Mouse (Mus musculus) embryo, embryonic 11.5 days (tissue): ENCODE measurements at regions not wholly inside any gene's neighbourhood (a gene's known extent, or its start where the extent isn't known, plus 50 kb on each side); places are given as distances from the start of the nearest gene placed in this dataset.

ENCODE experiments used
- DNase-seq: peaks from one replicate; pipeline ENCODE4 v3.0.0-alpha.2; 2012; ENCODE audit warnings: low read depth, low spot score

DNA sequence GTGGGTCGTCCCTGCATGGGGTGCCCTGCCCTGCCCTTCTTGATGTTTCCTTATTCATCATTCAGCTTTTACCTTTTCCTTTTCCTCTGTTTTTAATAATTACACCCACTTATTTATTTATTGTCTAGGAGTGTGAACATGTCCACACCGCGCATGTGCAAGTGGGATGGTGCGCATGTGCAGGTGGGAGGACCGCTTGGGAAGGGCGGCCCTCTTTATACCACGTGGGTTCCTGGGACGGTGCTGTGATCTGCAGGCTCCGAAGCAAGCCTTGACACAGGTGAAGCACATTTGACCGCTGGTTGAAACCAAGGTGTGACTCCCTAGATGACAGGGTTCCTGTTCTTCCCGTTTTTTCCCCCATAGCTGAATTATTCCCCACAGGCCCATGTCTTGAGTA is 60.0 kb downstream of the Syf2 start:
- DNase-seq = no peak

DNA sequence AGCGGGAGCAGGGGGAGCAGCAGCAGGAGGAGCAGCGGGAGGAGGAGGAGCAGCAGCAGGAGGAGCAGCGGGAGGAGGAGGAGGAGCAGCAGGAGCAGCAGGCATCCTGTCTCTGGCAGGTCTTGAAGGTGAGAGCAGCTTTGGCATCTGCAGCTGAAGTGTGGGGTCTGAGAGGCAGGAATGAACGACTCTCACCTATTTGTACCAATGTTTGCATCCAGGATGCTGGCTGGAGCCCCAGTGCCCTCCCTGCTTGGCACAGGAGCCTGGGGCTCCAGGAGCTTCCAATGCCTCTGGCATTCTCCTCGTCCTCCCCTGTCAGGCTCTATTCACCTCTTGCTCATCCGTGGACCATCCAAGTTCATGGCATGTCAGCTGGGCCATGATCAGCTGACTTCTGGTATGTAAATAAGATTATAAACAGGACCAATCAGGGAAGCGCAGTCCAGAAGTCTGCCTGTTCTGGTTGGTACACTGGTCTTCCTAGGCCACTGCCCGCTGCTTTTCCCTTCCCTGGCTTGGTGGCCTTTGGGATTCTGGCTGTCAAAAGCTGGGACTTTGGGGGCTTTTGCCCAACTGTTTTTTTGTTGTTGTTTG is 62.9 kb downstream of the Syf2 start:
- DNase-seq = no peak

DNA sequence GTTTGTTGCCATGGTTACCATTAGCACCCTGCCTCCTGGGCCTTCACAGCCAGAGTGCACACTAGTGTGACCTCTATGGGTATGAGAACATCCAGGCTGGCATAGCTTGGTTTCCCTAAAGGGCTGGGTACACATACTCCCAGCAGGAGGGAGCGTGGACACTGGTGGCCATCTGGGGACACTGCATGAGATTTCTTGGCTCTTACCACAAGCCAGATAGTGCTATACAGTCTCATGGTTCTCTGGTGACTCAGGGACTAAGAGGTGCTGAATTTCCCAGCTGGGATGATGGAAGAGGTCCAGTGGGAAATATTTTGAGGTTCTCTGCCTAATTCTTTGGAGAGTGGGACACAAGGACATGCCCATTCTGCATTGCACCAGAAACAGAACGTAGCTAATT is 63.5 kb downstream of the Syf2 start:
- no peak for DNase-seq

DNA sequence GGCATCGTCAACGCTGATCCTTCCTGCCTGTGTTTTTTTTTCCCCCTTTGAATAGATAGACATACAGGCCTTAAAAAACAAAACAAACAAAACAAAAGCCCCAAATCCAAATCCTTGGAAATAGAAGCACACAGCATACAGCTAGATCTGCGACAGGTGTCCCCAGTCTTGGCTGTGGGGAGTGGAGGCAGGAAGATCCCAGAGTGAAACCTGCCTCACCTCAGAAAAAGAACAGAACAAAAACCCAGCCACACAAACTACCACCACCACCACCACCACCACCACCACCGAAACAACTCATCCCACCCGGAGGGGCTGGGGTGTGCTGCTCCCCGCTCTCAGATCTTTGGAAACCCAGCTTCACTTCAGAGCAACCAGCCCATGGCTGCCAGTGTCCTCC is 64.0 kb downstream of the Syf2 start:
- no peak for DNase-seq

DNA sequence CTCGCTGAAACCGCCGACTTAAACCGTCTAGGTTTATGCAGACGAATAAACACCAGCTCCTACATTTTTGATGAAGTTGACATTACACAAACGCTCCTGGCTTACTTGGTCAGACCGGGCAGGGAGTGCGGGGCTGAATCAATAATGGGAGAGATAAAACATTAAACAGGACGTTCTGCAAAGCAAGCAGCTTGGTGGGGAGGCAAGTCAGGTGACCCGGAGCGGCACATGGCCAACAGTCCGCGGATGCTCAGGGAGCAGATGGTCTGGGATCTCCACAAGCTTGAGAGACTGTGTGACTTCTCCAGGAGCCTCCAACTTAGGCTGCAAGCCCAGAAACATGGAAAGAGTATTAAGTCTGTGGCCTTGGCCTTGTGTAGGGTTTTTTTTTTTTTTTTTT is 64.4 kb downstream of the Syf2 start:
- DNase-seq = no peak

DNA sequence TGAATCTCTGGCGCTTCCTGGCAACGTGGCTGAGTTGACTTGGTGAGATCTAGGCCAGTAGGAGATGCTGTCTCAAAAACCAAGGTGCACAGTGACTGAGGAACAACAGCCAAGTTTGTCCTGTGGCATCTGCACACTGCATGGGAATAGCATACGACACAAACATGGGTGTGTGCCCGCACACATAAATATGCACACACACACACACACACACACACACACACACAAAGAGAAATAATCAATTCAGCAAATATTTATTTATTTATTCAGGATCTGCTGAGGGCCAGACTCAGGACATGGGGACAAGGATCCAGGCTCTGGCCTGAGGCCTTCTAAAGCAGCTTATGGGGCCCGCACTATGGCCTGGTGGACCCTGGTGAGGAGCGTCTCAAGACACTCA is 65.4 kb downstream of the Syf2 start:
- DNase-seq = no peak

DNA sequence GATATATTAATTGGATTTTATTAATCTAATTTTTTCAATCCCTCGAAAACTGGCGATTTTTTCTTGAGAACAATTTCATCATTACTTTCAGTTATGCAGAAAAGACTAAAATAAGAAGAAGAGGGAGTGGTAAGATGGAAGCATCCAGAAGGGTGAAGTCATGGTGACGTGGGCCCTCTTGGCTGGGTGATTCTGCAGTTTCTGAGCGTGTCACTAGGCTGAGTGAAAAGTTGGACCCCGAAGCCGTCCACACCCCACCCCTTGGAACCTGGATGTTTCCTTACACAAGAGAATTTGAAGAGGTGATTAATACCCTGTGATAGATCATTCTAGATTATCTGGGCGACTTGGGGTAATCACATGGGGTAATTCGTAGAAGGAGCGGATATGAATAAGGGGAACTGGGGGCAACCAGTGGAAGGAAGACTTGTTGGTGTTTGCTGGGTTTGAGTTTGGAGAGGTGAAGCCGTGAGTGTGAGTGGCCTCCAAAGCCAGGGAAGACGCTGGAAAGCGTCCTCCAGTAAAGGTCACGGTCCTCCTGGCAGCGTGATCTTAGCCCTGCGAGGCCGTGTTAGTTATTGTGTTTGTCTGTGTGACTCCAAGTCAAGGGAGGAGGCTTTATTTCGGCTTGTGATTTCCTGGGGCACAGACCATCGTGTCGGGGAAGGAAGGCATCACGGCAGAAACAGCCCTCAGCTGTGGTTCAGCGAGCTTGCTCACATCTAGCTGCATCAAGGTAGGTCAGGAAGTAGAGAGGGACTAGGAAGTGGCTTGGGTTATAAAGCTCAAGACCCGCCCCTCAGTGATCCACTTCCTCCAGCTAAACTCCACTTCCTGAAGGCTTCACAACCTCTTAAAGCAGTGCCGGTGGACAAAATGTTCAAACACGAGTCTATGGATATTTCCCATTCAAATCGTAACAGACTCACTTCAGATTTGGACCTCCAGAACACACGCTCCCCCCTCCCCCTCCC is 67.0 kb downstream of the Syf2 start:
- DNase-seq = no peak

DNA sequence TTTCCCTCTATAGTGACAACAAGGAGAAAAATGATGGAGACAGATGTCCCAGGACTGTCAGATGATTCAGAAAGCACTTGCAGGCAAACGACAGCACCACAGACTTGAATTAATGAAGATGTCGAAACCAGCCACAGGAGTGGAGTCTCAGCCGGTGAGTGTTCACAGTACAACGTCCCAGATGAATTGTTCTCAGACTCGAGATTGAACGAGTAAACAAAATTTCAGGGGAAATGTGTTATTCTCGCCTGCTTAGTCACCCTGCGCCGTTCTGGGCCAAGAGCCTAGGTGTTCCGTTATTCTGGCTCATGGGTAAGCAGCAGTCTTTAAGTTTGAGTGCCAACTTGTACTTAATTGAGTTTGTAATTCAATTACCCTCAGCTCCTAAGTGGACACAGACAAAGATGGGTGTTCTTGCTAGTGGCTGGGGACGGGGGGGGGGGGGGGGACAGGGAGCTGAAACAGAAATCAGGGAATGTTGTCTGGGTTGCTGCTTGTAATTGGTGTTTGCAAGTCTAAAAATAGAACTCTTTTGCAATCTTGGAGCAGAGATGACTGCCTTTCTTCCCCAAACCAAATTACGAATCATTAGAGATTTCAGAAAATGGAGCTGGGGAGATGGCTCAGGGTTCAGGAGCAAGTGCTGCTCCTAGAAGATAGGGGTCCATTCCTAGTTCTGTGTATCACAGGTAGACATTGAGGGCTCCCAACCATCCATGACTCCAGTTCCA is 68.4 kb downstream of the Syf2 start:
- no peak for DNase-seq

DNA sequence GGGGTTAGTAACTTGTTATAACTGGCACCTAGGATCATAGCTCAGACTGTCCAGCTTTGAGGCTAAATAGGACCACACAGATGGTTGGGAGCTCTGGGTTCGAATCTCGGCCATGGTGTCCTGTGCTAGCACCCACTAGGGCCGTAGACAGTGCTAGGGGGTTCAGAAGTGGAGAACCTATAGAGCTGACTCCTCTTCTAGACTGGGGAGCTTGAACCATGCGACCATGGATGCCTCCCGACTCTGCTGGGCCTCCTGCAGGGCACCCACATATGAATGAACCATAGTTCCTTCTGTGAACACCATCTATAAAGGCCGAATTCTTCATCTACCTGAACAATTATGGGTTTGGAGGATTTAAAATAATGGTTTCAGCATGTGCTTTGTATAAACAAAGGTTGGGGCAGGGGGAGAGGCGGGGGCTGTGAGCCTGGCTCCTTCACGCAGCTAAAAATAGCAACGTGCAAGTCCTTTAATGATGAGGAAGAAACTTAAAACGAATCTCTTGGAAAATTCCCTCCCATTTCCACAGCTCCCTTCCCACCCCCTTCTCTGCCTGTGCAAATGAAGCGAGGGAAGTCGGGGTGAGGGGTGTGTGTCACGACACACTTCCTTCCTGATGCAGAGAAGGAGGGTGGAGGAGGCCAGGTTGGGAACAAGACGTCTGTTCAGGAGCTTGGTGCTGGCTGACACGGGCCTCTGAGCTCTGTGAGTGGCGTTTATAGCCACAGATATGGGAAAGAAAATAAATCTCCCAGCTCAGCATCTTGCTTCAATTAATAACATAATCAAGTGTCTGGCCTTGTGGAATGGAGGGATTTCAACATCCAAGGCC is 71.6 kb downstream of the Syf2 start:
- peak; percentile 24 for DNase-seq

DNA sequence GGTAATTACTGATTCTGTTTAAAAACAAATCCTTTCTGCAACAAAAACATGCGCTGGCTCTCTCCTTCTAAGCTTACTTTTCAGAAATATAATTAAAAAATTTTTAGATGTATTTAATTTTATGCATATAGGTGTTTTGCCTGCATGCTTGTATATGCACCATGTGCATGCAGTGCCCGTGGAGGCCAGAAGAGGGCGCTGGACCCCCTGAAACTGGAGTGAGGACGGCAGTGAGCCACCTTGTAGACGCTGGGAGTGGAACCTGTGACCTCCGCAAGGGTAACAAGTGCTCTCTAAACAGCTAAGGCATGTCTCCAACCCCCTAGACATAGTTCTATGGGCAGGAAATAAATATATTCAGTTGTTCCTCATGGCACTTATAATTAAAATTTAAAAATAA is 80.7 kb downstream of the Syf2 start:
- no peak for DNase-seq

DNA sequence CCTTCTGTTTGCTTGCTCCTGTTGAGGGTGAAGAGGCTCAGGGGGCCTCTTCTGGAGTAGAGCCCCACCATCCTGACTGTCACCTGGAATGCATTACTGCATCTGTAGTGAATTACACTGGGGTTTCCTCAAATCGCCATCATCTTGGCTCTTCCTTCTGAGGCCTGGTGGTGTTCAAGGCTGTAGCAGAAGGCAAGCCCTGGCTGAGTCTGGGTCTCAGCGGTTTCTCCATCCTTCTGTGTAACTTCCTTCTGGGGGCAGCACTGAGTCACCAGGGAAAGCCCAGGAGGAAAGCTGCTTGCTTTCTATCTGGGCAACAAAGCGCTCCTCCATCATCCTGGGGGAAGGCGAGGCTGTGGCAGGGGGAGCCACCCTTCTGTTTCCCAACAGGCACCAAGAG is 82.2 kb downstream of the Syf2 start:
- DNase-seq = no peak

DNA sequence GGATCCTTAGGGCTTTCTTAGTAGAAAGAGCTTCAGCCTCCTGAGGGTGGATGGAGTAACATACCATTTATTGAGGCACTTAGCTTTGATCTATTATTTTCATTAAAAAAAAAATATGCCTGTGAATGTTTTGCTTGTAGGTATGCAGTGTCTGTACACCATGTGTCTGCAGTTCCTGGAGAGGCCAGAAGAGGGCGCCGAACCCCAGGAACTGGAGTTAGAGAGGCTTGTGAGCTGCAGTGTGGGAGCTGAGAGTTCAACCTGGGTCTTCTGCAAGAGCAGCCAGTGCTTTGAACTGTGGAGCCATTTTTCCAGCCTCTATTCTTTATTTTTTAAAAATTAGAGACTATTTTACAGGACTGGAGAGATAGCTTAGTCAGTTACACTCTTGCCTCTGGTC is 83.2 kb downstream of the Syf2 start:
- DNase-seq = no peak

DNA sequence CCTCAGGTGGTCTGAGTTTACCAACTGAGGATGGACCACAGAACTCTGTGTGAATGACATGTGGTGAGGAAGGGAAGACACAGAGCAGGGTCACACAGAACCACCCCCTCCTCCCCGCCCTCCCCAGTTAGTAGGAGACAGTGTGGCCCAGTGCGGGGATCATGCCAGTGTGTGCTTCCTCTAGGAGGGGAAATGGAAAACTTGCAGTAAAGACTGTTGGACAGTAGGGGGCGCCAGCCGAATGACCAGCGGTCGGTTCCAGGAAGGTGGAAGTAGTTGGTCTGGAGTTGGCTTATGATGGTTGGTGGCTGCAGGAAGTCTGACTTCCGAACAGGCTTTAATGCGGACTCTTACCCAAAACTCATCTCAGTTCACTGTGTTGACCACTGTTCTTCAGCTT is 87.3 kb downstream of the Syf2 start:
- peak; percentile 31 for DNase-seq

DNA sequence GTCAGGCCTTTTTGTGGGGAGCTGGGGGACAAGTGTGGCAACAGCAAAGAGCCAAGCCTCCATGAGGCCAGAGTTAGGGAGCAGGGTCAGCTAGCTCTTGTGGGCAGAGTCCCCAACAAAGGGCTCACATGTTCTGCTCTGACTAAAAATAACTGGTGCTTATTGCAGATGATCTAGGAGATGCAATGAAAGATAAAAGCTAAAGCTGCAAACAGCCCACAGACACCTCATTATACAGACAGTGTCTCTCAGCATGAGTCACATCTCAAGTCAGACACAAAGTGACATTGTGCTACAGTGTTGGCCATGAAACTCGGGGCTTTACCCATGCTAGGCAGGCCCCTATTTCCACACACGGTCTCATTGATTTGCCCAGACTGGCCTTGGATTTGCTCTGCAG is 88.4 kb downstream of the Syf2 start:
- no peak for DNase-seq

DNA sequence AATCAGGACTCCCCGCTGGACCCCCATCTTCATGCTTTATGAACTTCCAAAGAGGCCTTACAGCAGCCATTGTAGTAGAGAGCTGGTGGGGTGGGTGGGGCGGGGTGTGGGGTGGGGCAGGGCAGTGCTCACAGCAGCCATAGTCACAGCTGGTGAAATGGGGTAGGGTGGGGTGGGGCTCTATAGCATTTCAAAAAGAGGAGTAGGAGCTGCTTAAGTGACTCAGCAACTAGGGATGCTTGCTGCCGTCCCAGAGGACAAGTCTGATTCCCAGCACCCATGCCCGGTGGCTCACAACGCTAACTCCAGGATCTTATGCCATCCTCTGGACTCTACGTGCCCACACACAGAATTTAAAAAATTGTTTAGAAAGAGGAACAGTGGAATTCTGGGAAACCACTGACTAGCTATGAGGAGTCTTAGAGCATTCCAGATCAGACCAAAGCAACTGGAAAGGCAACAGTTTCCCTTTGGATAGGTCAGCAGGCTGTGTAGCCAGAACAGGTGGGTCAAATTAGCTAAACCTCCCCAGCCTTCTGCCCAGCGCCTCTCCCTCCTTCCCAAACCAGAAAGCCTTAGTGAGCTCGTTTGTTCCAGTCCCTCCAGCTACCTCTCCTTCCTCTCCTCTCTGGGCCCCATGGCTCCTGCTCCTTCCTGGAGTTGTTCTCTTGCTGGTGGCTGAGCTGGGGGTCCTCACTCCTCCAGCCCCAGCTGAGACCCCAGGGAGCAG is 89.7 kb downstream of the Syf2 start:
- DNase-seq = no peak

DNA sequence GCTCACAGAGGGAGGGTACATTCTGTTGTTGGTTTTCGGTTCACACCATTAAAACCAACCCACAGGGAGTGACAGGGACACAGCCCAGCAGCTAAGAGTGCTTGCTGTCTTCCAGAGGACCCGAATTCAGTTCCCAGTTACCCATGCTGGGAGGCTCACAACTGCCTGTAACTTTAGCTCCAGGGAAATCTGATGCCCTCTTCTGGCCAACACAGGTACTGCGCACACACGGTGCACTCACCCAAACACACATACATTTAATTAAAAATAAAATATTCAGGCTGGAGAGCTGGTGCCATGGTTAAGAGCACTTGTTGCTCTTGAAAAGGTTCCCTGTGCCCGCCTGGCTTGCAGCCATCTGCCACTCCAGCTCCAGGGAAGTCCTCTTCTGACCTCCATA is 92.5 kb downstream of the Syf2 start:
- DNase-seq = no peak

DNA sequence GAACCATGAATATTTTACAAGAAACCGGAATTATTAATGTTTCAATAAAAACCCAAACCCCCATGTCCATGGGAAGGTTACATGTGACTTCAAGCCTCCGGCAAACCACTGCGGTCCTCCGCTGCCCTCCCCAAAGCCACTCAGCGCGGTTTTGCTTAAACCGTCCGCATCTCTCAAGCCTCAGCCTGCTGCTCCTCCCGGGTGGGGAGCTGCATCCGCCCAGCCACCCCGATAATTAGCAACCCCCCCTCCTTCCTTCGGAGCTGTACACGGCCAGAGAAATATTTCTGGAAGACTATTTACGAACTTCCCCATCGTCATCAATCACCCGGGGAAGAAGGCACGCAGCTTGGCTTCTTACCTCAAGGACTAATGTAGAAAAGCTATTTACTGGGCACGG is 94.7 kb upstream of the Runx3 start:
- no peak for DNase-seq

DNA sequence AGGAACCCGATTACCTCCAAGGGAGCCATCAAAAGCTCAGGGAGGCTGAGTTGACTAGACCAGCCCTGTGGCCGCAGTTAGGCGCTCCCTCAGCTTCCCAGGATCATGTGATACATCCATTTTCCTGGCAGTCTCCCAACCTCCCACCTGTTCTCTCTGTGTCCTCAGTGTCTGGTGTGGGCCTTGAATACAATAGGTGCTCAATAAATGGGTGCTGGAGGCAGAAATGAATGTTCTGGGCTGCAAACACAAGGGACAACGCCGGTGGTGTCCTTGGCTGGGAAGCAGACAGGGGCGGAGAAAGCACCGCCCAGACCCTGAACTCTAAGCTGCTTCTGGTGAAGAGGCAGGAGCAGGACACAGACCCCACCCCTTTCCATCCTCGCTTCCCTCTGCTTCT is 93.3 kb upstream of the Runx3 start:
- no peak for DNase-seq

DNA sequence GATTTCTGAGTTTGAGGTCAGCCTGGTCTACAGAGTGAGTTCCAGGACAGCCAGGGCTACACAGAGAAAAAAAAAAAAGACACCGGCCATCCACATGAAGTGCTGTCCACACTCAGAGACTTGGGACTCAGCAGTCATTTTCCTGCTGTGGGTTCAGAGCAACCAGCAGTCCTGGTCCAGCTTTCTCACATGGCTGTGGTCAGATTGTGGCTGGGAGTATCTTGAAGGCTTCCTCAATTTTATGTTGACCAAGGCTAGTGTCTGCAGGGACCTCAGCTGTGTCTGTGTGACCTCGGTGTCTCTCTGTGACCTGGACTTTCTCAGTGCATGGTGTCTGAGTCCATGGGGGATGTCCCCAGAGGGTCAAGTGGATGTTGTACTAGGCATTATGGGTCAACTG is 90.7 kb upstream of the Runx3 start:
- no peak for DNase-seq

DNA sequence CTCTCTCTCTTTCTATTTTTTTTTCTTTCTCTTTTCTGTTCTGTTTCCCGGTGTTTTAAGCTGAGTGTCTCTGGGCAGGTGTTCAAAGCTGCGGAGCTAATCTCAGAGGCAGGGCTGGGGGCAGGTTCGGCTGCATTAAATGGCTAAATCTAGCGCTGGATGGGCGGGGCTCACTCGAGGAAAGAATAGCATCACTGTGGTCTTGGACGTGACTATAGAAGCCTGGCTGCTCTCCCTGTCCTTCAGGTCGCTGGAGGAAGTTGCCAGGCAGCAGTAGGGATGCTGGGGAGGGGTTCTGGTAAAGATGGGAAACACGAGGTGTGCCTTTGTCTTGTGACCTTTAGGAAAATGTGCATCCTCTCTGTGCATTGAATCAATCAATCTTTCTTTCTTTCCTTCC is 88.0 kb upstream of the Runx3 start:
- DNase-seq = no peak

DNA sequence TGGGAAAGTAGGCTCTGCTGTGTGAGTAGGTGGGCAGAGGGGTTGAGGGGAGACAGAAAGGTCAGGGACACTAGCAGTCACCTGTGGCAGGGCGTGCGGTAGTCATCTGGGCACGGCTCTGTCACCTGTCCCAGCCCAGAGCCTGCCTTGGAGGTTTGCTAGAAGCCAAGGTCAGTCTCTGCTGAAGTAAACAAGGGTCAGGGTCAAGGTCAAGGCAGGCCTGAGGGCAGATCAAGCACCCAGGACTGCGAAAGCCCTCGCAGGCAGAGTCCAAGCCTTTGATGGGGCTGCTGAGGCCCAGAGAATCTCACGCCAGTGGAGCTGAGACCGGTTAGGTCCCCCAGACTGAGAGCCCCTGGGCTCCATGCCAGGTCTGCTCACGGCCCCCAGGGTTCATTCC is 87.2 kb upstream of the Runx3 start:
- no peak for DNase-seq
